Mouse (Mus musculus) heart, embryonic 11.5 days (tissue): ENCODE data around the gene Dad1. TPM values are rescaled to one million over a fixed set of nuclear protein-coding genes. Genes with fewer than 3 reads are reported as not detected.

Experiments used
- ATAC-seq: fragments of 200-750 bp; cut with Nextera tagmentation; replicated peaks from 2 replicates; pipeline ENCODE4 v1.8.0; 2017; ENCODE audit warnings: moderate library complexity; ENCODE audit not compliant: insufficient number of reproducible peaks, low FRiP score, low TSS enrichment
- H3K27ac ChIP-seq: fragments of 300-500 bp; sonication (generic); 2 replicates; pipeline ENCODE4 v1.5.1; 2014; ENCODE audit warnings: mild to moderate bottlenecking, low read depth, low read length
- H3K27me3 ChIP-seq: fragments of 300-500 bp; sonication (generic); 2 replicates; pipeline ENCODE4 v1.6.1; 2014; ENCODE audit warnings: mild to moderate bottlenecking, low read length, mixed read lengths; ENCODE audit not compliant: control insufficient read depth, insufficient read depth
- H3K36me3 ChIP-seq: fragments of 300-500 bp; sonication (generic); 2 replicates; pipeline ENCODE4 v1.6.1; 2014; ENCODE audit warnings: mild to moderate bottlenecking, low read length, moderate library complexity, mixed read lengths; ENCODE audit not compliant: control insufficient read depth, insufficient read depth
- H3K4me1 ChIP-seq: fragments of 300-500 bp; sonication (generic); 2 replicates; pipeline ENCODE4 v1.6.1; 2014; ENCODE audit warnings: low read length; ENCODE audit not compliant: control insufficient read depth, insufficient read depth
- H3K4me2 ChIP-seq: fragments of 300-500 bp; sonication (generic); 2 replicates; pipeline ENCODE4 v1.6.1; 2014; ENCODE audit warnings: mild to moderate bottlenecking, moderate library complexity
- H3K4me3 ChIP-seq: fragments of 300-500 bp; sonication (generic); 2 replicates; pipeline ENCODE4 v1.5.1; 2014; ENCODE audit warnings: low read depth, low read length
- H3K9ac ChIP-seq: fragments of 300-500 bp; sonication (generic); 2 replicates; pipeline ENCODE4 v1.6.1; 2014; ENCODE audit warnings: mild to moderate bottlenecking, low read depth, low read length, moderate library complexity
- H3K9me3 ChIP-seq: fragments of 300-500 bp; sonication (generic); replicated peaks from 2 replicates; pipeline ENCODE4 v1.6.1; 2016; ENCODE audit warnings: low read length; ENCODE audit not compliant: control insufficient read depth
- WGBS: fragments of 180-500 bp; shearing (Covaris S2); extraction: QIAGEN DNeasy Blood & Tissue Kit; methylation state at CpG from one replicate; pipeline ENCODE4 v1.1.7; 2014; ENCODE audit not compliant: insufficient replicate concordance; 5-methylcytosine and 5-hydroxymethylcytosine counted together
- polyA plus RNA-seq: library from polyadenylated mRNA; unstranded; fragments of >200 nt; fragmentation: Nextera tagmentation; extraction: Ambion mirVana; gene quantifications from 2 replicates; pipeline ENCODE4 v1.2.1, GENCODE M21; 2014

The Dad1 gene
- polyA plus RNA-seq, 1 experiment from 2014 or later: 395 TPM

- no peaks in the 10 kb centered on the region for H3K36me3 ChIP-seq
- H3K9ac ChIP-seq: no peak overlapping the region
- H3K27me3 ChIP-seq: no peaks in the 10 kb centered on the region
- H3K4me1 ChIP-seq: peaks cover 17% of the 10 kb centered on the region
- no peak for ATAC-seq
- no peaks in the 10 kb centered on the region for H3K9me3 ChIP-seq
- H3K4me2 ChIP-seq: no peak overlapping the region
- H3K27ac ChIP-seq: no peak overlapping the region
- 56% methylated on average over 8 of the region's 8 CpGs for WGBS
- no peak overlapping the region for H3K4me3 ChIP-seq
These were observed 34.6 kb downstream of the Dad1 start for GRCm38 (mm10) chr14:54219256-54219655.

GRCm38 (mm10) chr14:54218721-54219120 lies 35.2 kb downstream of the Dad1 start:
- Histone ChIP-seq H3K27ac (no peak overlapping the region), H3K4me2 (no peak overlapping the region), H3K9ac (no peak overlapping the region), H3K27me3 (no peaks in the 10 kb centered on the region), H3K4me3 (no peak overlapping the region), H3K4me1 (peaks cover 17% of the 10 kb centered on the region), H3K36me3 (no peaks in the 10 kb centered on the region), H3K9me3 (no peaks in the 10 kb centered on the region)
- 55% methylated on average over 9 of the region's 9 CpGs for whole genome bisulfite sequencing
- no peak for ATAC-seq

GRCm38 (mm10) chr14:54218233-54218632 lies 35.7 kb downstream of the Dad1 start:
- Histone ChIP-seq H3K4me2 (no peak overlapping the region), H3K36me3 (no peaks in the 10 kb centered on the region), H3K9me3 (no peaks in the 10 kb centered on the region), H3K27me3 (no peaks in the 10 kb centered on the region), H3K9ac (no peak overlapping the region), H3K4me3 (no peak overlapping the region), H3K4me1 (peaks cover 17% of the 10 kb centered on the region), H3K27ac (no peak overlapping the region)
- WGBS: 52% methylated on average over 1 of the region's 1 CpGs
- ATAC-seq: no peak

DNA sequence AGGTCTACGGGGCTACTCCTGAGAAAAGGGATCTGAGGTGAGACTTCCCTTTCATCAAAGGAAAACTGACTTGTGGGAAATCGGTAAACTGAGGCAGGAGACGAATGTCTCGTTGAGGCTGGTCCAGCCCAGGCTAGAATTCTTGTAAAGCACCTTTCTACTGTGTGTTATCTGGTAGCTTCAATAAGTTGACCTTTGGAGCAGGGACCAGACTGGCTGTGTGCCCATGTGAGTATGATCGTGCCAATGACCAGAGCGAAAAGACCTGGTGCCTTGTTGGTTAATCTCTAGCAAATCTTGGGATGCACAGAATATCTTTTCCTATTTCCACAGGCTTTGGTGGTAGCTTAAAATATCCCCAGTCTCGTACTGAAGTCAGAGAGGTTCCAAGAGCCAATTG lies 37.8 kb downstream of the Dad1 start:
- H3K9ac ChIP-seq: no peak overlapping the region
- no peak overlapping the region for H3K27ac ChIP-seq
- H3K36me3 ChIP-seq: no peaks in the 10 kb centered on the region
- H3K4me1 ChIP-seq: peaks cover 14% of the 10 kb centered on the region
- 76% methylated on average over 7 of the region's 7 CpGs for WGBS
- H3K9me3 ChIP-seq: no peaks in the 10 kb centered on the region
- no peak overlapping the region for H3K4me3 ChIP-seq
- no peak overlapping the region for H3K4me2 ChIP-seq
- ATAC-seq: no peak
- no peaks in the 10 kb centered on the region for H3K27me3 ChIP-seq

DNA sequence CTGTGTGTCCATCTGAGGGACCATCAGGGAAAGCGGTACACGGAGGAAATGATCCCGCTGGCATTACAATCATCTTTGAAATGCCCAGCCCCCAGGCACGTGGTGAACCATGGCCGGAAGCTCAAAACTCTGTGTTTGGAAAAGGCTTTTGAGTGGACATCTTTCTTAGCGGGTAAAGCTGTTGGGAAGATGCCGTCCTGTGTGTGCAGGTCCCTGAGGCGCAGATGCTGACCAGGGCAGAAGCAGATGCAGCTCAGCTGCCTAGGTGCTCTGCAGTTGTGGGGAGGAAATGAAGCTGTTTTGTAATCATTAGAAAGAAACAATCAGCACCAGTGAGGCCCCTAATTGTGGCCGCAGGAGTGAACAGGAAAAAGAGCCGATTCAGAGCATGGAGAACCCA lies 39.0 kb downstream of the Dad1 start:
- Histone ChIP-seq H3K36me3 (no peaks in the 10 kb centered on the region), H3K9ac (no peak overlapping the region), H3K9me3 (no peaks in the 10 kb centered on the region), H3K4me2 (no peak overlapping the region), H3K27ac (0 out of 2 replicates have a peak overlapping the region, but pooled peaks have one; percentile 29), H3K4me3 (no peak overlapping the region), H3K27me3 (no peaks in the 10 kb centered on the region), H3K4me1 (peaks cover 11% of the 10 kb centered on the region; the same call in 1 of the 2 replicates)
- WGBS: 57% methylated on average over 10 of the region's 10 CpGs
- ATAC-seq: no peak

GRCm38 (mm10) chr14:54214477-54214876 lies 39.4 kb downstream of the Dad1 start:
- ATAC-seq: no peak
- Histone ChIP-seq H3K9ac (no peak overlapping the region), H3K27me3 (no peaks in the 10 kb centered on the region), H3K27ac (0 out of 2 replicates have a peak overlapping the region, but pooled peaks have one; percentile 29), H3K4me1 (peaks cover 11% of the 10 kb centered on the region; the same call in 1 of the 2 replicates), H3K4me2 (no peak overlapping the region), H3K9me3 (no peaks in the 10 kb centered on the region), H3K4me3 (no peak overlapping the region), H3K36me3 (no peaks in the 10 kb centered on the region)
- 25% methylated on average over 2 of the region's 2 CpGs for WGBS

GRCm38 (mm10) chr14:54213734-54214133 lies 40.2 kb downstream of the Dad1 start:
- WGBS: 74% methylated on average over 2 of the region's 2 CpGs
- Histone ChIP-seq H3K4me3 (no peak overlapping the region), H3K9me3 (no peaks in the 10 kb centered on the region), H3K4me2 (no peak overlapping the region), H3K36me3 (no peaks in the 10 kb centered on the region), H3K9ac (no peak overlapping the region), H3K27me3 (no peaks in the 10 kb centered on the region), H3K4me1 (peaks cover 7% of the 10 kb centered on the region; the same call in 1 of the 2 replicates), H3K27ac (no peak overlapping the region)
- ATAC-seq: no peak

GRCm38 (mm10) chr14:54211755-54212154 lies 42.1 kb downstream of the Dad1 start:
- H3K4me1 ChIP-seq: peaks cover 24% of the 10 kb centered on the region
- ATAC-seq: no peak
- no peaks in the 10 kb centered on the region for H3K27me3 ChIP-seq
- H3K4me2 ChIP-seq: no peak overlapping the region
- H3K9ac ChIP-seq: no peak overlapping the region
- WGBS: 79% methylated on average over 5 of the region's 5 CpGs
- H3K4me3 ChIP-seq: no peak overlapping the region
- H3K36me3 ChIP-seq: no peaks in the 10 kb centered on the region
- H3K27ac ChIP-seq: no peak overlapping the region
- H3K9me3 ChIP-seq: no peaks in the 10 kb centered on the region

DNA sequence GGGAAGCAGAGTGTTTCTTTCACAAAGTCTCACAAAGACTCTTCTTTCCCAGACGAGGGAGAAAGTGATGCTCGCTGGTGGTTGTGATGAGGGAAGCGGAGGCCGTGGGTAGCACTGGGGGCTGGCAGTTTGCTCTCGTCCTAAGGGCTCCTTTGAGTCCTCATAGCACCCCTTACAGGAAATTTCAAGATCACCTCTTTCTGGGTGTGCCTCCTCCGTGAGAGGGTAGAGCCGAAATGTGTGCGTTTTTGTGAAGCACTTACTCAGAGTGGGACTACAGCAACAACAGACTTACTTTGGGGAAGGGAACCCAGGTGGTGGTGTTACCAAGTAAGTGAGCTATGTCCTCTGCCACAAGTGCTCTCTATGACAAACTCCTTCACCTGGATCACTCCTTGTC lies 42.7 kb downstream of the Dad1 start:
- Histone ChIP-seq H3K27ac (no peak overlapping the region), H3K4me3 (no peak overlapping the region), H3K4me2 (no peak overlapping the region), H3K4me1 (peaks cover 29% of the 10 kb centered on the region), H3K9ac (no peak overlapping the region), H3K36me3 (no peaks in the 10 kb centered on the region), H3K9me3 (no peaks in the 10 kb centered on the region), H3K27me3 (no peaks in the 10 kb centered on the region)
- no peak for ATAC-seq
- WGBS: 85% methylated on average over 8 of the region's 8 CpGs
